Mouse (Mus musculus): ENCODE data around the gene Myb. TPM values are rescaled to one million over a fixed set of nuclear protein-coding genes. Genes with fewer than 3 reads are reported as not detected.

The Myb gene
- polyA plus RNA-seq, 1 experiment from 2014 or later, result 4.5 TPM

GRCm38 (mm10) chr10:21193088-21193934 lies 32.5 kb upstream of the Myb start:
- Histone ChIP-seq H3K4me2 (no peak overlapping the region), H3K4me3 (no peak overlapping the region), H3K27ac (no peak overlapping the region), H3K9ac (no peak overlapping the region), H3K36me3 (no peaks in the 10 kb centered on the region), H3K9me3 (no peaks in the 10 kb centered on the region), H3K27me3 (no peaks in the 10 kb centered on the region), H3K4me1 (peaks cover 8% of the 10 kb centered on the region; the same call in 1 of the 2 replicates)
- 36% methylated on average over 10 of the region's 10 CpGs for WGBS
- no peak for ATAC-seq (ENCODE audit: insufficient number of reproducible peaks, insufficient read depth, low FRiP score, low TSS enrichment, low read depth)

- Histone ChIP-seq H3K4me1 (peaks cover 8% of the 10 kb centered on the region; the same call in 1 of the 2 replicates), H3K36me3 (no peaks in the 10 kb centered on the region), H3K9me3 (no peaks in the 10 kb centered on the region), H3K4me2 (no peak overlapping the region), H3K27me3 (no peaks in the 10 kb centered on the region), H3K9ac (no peak overlapping the region), H3K27ac (no peak overlapping the region), H3K4me3 (no peak overlapping the region)
- 66% methylated on average over 10 of the region's 10 CpGs for WGBS
- no peak for ATAC-seq (ENCODE audit: insufficient number of reproducible peaks, insufficient read depth, low FRiP score, low TSS enrichment, low read depth)
These were observed 31.7 kb upstream of the Myb start for GRCm38 (mm10) chr10:21192436-21192835.

GRCm38 (mm10) chr10:21189756-21190397 lies 29.1 kb upstream of the Myb start:
- WGBS, result 74% methylated on average over 9 of the region's 9 CpGs
- H3K4me1 ChIP-seq, result peaks cover 6% of the 10 kb centered on the region; the same call in 1 of the 2 replicates
- no peak for ATAC-seq (ENCODE audit: insufficient number of reproducible peaks, insufficient read depth, low FRiP score, low TSS enrichment, low read depth)
- H3K9ac ChIP-seq, result no peak overlapping the region; the same call in 1 of the 2 replicates
- no peaks in the 10 kb centered on the region for H3K36me3 ChIP-seq
- H3K4me3 ChIP-seq, result no peak overlapping the region
- no peaks in the 10 kb centered on the region for H3K27me3 ChIP-seq
- no peak overlapping the region for H3K27ac ChIP-seq
- no peak overlapping the region for H3K4me2 ChIP-seq
- no peaks in the 10 kb centered on the region for H3K9me3 ChIP-seq

DNA sequence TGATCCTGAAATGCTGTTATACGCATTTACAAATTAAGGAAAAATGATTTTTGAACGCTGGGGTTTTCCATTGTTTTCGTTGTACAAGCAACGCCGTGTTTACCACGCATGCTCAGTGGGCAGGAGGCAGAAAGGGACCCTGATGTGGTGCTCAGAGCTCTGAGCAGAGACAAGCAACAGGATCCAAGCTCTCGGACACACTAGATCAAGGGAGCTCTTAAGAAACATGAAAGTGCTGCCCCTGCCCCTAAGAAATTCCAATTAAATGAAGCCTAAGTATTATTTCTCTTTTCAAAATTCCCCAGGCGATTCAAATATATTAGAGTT lies 28.5 kb upstream of the Myb start:
- Histone ChIP-seq H3K9me3 (no peaks in the 10 kb centered on the region), H3K4me1 (peaks cover 6% of the 10 kb centered on the region; the same call in 1 of the 2 replicates), H3K27me3 (no peaks in the 10 kb centered on the region), H3K4me2 (peak overlapping the region; percentile 59), H3K27ac (no peak overlapping the region), H3K36me3 (no peaks in the 10 kb centered on the region), H3K9ac (peak overlapping the region; percentile 54), H3K4me3 (peak overlapping the region; percentile 38)
- WGBS, result 21% methylated on average over 8 of the region's 8 CpGs
- no peak for ATAC-seq (ENCODE audit: insufficient number of reproducible peaks, insufficient read depth, low FRiP score, low TSS enrichment, low read depth)

- Histone ChIP-seq H3K4me3 (peak overlapping the region; percentile 38), H3K4me1 (peaks cover 3% of the 10 kb centered on the region; the same call in 1 of the 2 replicates), H3K9ac (peak overlapping the region; percentile 54), H3K4me2 (peak overlapping the region; percentile 59), H3K27ac (no peak overlapping the region), H3K36me3 (no peaks in the 10 kb centered on the region), H3K9me3 (no peaks in the 10 kb centered on the region), H3K27me3 (no peaks in the 10 kb centered on the region)
- no peak for ATAC-seq (ENCODE audit: insufficient number of reproducible peaks, insufficient read depth, low FRiP score, low TSS enrichment, low read depth)
- 27% methylated on average over 11 of the region's 11 CpGs for WGBS
These were observed 27.9 kb upstream of the Myb start for GRCm38 (mm10) chr10:21188564-21189274.

DNA sequence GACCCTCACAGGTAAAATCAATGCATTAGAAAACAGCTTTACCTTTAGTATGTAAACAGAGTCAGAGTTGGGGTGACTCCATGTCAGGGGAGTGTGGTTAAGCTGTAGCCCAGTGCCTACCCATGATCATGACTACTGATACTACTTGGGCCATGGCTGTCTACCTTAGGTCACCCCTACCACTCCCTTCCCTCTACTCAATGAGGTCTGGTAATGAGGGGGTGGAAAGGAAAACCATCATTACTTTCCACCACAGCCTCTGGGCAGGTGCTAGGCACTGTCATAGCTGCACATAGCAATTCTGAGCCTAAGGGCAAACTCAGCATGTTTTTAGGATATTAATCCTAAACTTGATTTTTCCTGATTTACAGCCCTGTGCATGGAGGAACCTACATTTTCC lies 27.1 kb upstream of the Myb start:
- Histone ChIP-seq H3K27ac (no peak overlapping the region), H3K4me1 (no peaks in the 10 kb centered on the region), H3K9ac (no peak overlapping the region), H3K27me3 (no peaks in the 10 kb centered on the region), H3K36me3 (no peaks in the 10 kb centered on the region), H3K4me3 (no peak overlapping the region), H3K9me3 (no peaks in the 10 kb centered on the region), H3K4me2 (no peak overlapping the region)
- no peak for ATAC-seq (ENCODE audit: insufficient number of reproducible peaks, insufficient read depth, low FRiP score, low TSS enrichment, low read depth)

DNA sequence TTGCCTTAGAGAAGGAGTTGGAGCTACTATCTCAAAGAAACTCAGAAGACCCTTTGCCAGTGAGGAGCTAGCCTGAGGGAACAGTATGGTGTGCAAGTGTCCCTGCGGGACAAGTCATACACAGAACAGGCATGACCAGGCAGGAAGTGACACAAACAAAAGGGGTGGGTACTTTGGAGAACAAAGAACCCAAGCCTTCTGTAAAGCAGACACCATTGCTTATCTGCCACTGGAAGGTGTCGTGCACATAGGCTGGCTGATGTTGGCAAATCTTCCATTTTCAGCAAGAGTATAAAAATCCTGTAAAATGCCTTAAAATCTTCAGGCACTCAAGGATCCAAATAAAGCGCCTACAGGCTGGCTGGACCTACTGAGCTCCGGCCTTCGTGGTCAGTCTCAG lies 25.9 kb upstream of the Myb start:
- 77% methylated on average over 5 of the region's 5 CpGs for WGBS
- Histone ChIP-seq H3K4me2 (no peak overlapping the region), H3K36me3 (no peaks in the 10 kb centered on the region), H3K27me3 (no peaks in the 10 kb centered on the region), H3K9ac (no peak overlapping the region), H3K27ac (no peak overlapping the region), H3K9me3 (no peaks in the 10 kb centered on the region), H3K4me1 (no peaks in the 10 kb centered on the region), H3K4me3 (no peak overlapping the region)
- no peak for ATAC-seq (ENCODE audit: insufficient number of reproducible peaks, insufficient read depth, low FRiP score, low TSS enrichment, low read depth)

GRCm38 (mm10) chr10:21178711-21179110 lies 17.9 kb upstream of the Myb start:
- 38% methylated on average over 5 of the region's 5 CpGs for WGBS
- Histone ChIP-seq H3K4me1 (no peaks in the 10 kb centered on the region), H3K36me3 (no peaks in the 10 kb centered on the region), H3K4me3 (no peak overlapping the region), H3K4me2 (no peak overlapping the region), H3K27me3 (no peaks in the 10 kb centered on the region), H3K9me3 (no peaks in the 10 kb centered on the region), H3K9ac (no peak overlapping the region), H3K27ac (no peak overlapping the region)
- no peak for ATAC-seq (ENCODE audit: insufficient number of reproducible peaks, insufficient read depth, low FRiP score, low TSS enrichment, low read depth)

DNA sequence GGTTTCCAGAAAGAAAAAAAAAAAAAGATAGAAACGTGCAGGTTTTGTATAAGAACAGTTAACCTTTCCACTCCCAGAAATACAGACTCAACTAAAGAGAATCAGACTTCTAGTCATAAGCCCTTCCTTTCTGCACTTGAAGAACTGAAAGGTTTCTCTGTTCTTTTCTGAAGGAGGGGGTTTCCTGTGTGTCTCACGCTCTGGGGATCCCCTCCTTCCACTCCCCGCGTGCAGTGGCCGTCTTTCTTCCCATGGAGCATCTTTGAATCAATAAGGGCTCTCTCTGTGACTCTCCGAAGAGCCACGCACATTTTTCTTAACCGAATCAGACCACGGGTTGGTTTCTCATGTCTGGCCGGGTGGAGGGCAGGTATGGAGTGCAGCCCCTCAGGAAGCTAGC lies 17.5 kb upstream of the Myb start:
- H3K36me3 ChIP-seq, result no peaks in the 10 kb centered on the region
- WGBS, result 61% methylated on average over 10 of the region's 10 CpGs
- no peaks in the 10 kb centered on the region for H3K27me3 ChIP-seq
- H3K4me2 ChIP-seq, result no peak overlapping the region
- H3K4me3 ChIP-seq, result no peak overlapping the region
- no peaks in the 10 kb centered on the region for H3K9me3 ChIP-seq
- H3K9ac ChIP-seq, result no peak overlapping the region
- no peaks in the 10 kb centered on the region for H3K4me1 ChIP-seq
- no peak for ATAC-seq (ENCODE audit: insufficient number of reproducible peaks, insufficient read depth, low FRiP score, low TSS enrichment, low read depth)
- H3K27ac ChIP-seq, result no peak overlapping the region

- WGBS, result 80% methylated on average over 4 of the region's 4 CpGs
- H3K27me3 ChIP-seq, result no peaks in the 10 kb centered on the region
- no peaks in the 10 kb centered on the region for H3K4me1 ChIP-seq
- no peak overlapping the region for H3K27ac ChIP-seq
- H3K4me2 ChIP-seq, result no peak overlapping the region
- no peak overlapping the region for H3K9ac ChIP-seq
- H3K4me3 ChIP-seq, result no peak overlapping the region
- no peaks in the 10 kb centered on the region for H3K9me3 ChIP-seq
- no peaks in the 10 kb centered on the region for H3K36me3 ChIP-seq
- no peak for ATAC-seq (ENCODE audit: insufficient number of reproducible peaks, insufficient read depth, low FRiP score, low TSS enrichment, low read depth)
These were observed 11.9 kb upstream of the Myb start for GRCm38 (mm10) chr10:21172650-21173200.

DNA sequence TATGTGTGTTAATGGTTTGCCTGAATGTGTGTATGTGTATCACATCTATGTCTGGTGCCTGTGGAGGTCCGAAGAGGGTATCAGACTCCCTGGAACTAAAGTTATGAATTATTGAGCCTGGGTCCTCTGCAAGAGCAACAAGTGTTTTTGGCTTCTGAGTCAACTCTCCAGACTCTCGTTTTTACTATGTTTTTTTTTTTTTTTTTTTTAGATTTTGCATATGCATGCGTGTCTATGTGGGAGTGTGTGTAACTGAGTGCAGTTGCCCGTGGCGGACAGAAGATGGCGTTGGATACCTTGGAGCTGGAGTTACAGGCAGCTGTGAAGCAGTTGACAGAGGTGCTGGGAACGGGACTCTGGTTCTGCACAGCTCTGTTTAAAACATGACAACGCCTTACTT lies 7.7 kb upstream of the Myb start:
- ATAC-seq (ENCODE audit: insufficient number of reproducible peaks, insufficient read depth, low FRiP score, low TSS enrichment, low read depth), result no peak
- H3K9me3 ChIP-seq, result no peaks in the 10 kb centered on the region
- WGBS, result 91% methylated on average over 8 of the region's 8 CpGs
- H3K4me1 ChIP-seq, result no peaks in the 10 kb centered on the region
- no peaks in the 10 kb centered on the region for H3K27me3 ChIP-seq
- no peaks in the 10 kb centered on the region for H3K36me3 ChIP-seq
- no peak overlapping the region for H3K27ac ChIP-seq
- no peak overlapping the region for H3K4me3 ChIP-seq
- no peak overlapping the region for H3K9ac ChIP-seq
- H3K4me2 ChIP-seq, result no peak overlapping the region
